Mouse (Mus musculus) cerebellum, postnatal 25 days (tissue): ENCODE results near the gene Tcf7l2.

Source experiments
- DNase-seq, 2 experiments: peaks; one replicate each; pipeline ENCODE4 v3.0.0; 2021; ENCODE audit warnings: mixed read lengths in 2 of 2

The Tcf7l2 gene

GRCm38 (mm10) chr19:55836930-55837687, 95.5 kb downstream of the Tcf7l2 start:
- DNase-seq, result no peak

GRCm38 (mm10) chr19:55837924-55838323, 96.3 kb downstream of the Tcf7l2 start:
- peak in 1 of 2 experiments; percentile 13 for DNase-seq

- DNase-seq, result no peak
Observed at GRCm38 (mm10) chr19:55838389-55839035, 96.9 kb downstream of the Tcf7l2 start.

- DNase-seq, result no peak
Observed at GRCm38 (mm10) chr19:55839036-55839555, 97.5 kb downstream of the Tcf7l2 start.

- no peak for DNase-seq
Observed at GRCm38 (mm10) chr19:55840499-55841121, 99.0 kb downstream of the Tcf7l2 start.

GRCm38 (mm10) chr19:55842046-55842445, 100.4 kb downstream of the Tcf7l2 start:
- no peak for DNase-seq

GRCm38 (mm10) chr19:55843111-55843887, 101.7 kb downstream of the Tcf7l2 start:
- DNase-seq, result no peak

- DNase-seq, result no peak
Observed at GRCm38 (mm10) chr19:55845702-55846101, 104.1 kb downstream of the Tcf7l2 start.

GRCm38 (mm10) chr19:55846256-55846655, 104.6 kb downstream of the Tcf7l2 start:
- DNase-seq, result no peak

GRCm38 (mm10) chr19:55847043-55847442, 105.4 kb downstream of the Tcf7l2 start:
- DNase-seq, result no peak

GRCm38 (mm10) chr19:55850402-55851078, 108.9 kb downstream of the Tcf7l2 start:
- DNase-seq, result peak in 1 of 2 experiments; percentile 24

GRCm38 (mm10) chr19:55851498-55852324, 110.1 kb downstream of the Tcf7l2 start:
- DNase-seq, result peak in 1 of 2 experiments; percentile 5

GRCm38 (mm10) chr19:55854389-55854788, 112.8 kb downstream of the Tcf7l2 start:
- no peak for DNase-seq

GRCm38 (mm10) chr19:55855571-55855970, 114.0 kb downstream of the Tcf7l2 start:
- DNase-seq, result no peak

- DNase-seq, result no peak
Observed at GRCm38 (mm10) chr19:55857328-55857727, 115.7 kb downstream of the Tcf7l2 start.

GRCm38 (mm10) chr19:55860009-55860743, 118.6 kb downstream of the Tcf7l2 start:
- DNase-seq, result no peak

GRCm38 (mm10) chr19:55861746-55862145, 120.1 kb downstream of the Tcf7l2 start:
- no peak for DNase-seq

GRCm38 (mm10) chr19:55862559-55862958, 120.9 kb downstream of the Tcf7l2 start:
- no peak for DNase-seq

- DNase-seq, result no peak
Observed at GRCm38 (mm10) chr19:55865049-55865448, 123.4 kb downstream of the Tcf7l2 start.

- DNase-seq, result no peak
Observed at GRCm38 (mm10) chr19:55865774-55866578, 124.4 kb downstream of the Tcf7l2 start.
